Mouse (Mus musculus) E14TG2a.4 (cell line): Measurements from ENCODE around the gene Gm20696.

Experiments
- CTCF ChIP-seq: conservative IDR thresholded peaks from 2 replicates; pipeline ENCODE4 v1.5.1; 2014; ENCODE audit warnings: low read length
- POU5F1 ChIP-seq: IDR thresholded peaks from 2 replicates; pipeline ENCODE4 v1.6.1; 2014; ENCODE audit warnings: low read length, borderline replicate concordance

DNA sequence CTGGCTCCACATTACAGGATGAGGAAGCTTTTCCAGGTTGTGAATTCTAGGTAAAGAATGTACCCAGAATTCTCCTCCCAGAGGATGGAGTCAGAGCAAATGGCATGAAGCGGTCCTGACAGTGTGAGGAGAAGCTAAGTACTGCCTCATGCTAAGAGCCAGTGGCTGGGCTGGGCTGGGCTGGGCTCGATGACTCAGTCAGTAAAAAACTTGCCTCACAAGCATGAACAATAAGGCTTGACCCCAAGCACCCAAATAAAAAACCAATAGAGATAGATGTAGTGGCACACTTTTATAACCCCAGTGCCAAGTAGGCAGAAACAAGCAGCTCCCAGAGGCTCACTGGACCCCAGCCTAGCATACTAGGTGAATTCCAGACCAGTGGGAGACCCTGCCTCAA is 448.8 kb downstream of the Gm20696 start:
- TF ChIP-seq CTCF (no peak), POU5F1 (no peak)
